Mouse (Mus musculus) testis, adult 10 weeks (tissue): ENCODE measurements around the gene Olfr790. TPM values are rescaled to one million over a fixed set of nuclear protein-coding genes. Genes with fewer than 3 reads are reported as not detected.

ENCODE experiments used
- polyA plus RNA-seq: library from polyadenylated mRNA; stranded (reverse); fragments of 350-450 nt; fragmentation: Illumina TruSeq; extraction: RNeasy Lipid Tissue Mini Kit (QIAGEN cat#74804); gene quantifications from one replicate; pipeline ENCODE4 v1.2.3, GENCODE M21; 2014; ENCODE audit warnings: low read depth, low replicate concordance

Gene Olfr790
- 0.53 TPM for polyA plus RNA-seq

GRCm38 (mm10) chr10:129498192-129498591, at the start of gene Olfr790:
Gene Olfr790 (plus strand): TSS chr10:129498492.

GRCm38 (mm10) chr10:129461562-129461961, 36.7 kb upstream of the Olfr790 start, which contains the start of gene Olfr787:
Gene Olfr787 (plus strand): TSS chr10:129461862.

GRCm38 (mm10) chr10:129470698-129471097, 27.6 kb upstream of the Olfr790 start, which contains the start of gene Olfr788:
Gene Olfr788 (plus strand): TSS chr10:129470998.

GRCm38 (mm10) chr10:129484452-129484851, 13.8 kb upstream of the Olfr790 start, which contains the start of gene Olfr789:
Gene Olfr789 (plus strand): TSS chr10:129484752.

GRCm38 (mm10) chr10:129521492-129521891, 23.2 kb downstream of the Olfr790 start, which contains the start of gene Olfr791:
Gene Olfr791 (plus strand): TSS chr10:129521792.

GRCm38 (mm10) chr10:129538862-129539261, 40.6 kb downstream of the Olfr790 start, which contains the start of gene Olfr792:
Gene Olfr792 (plus strand): TSS chr10:129539162.

Other genes starting within 250 kb of the Olfr790 start
- gene Olfr776, start 239.4 kb upstream of the Olfr790 start, polyA plus RNA-seq = not detected
- not detected for gene Olfr777, start 227.0 kb upstream of the Olfr790 start, polyA plus RNA-seq
- gene Olfr780, start 180.4 kb upstream of the Olfr790 start, polyA plus RNA-seq = not detected
- not detected for gene Olfr781, start 169.6 kb upstream of the Olfr790 start, polyA plus RNA-seq
- gene Olfr782, start 149.6 kb upstream of the Olfr790 start, polyA plus RNA-seq = not detected
- gene Olfr784, start 114.4 kb upstream of the Olfr790 start, polyA plus RNA-seq = not detected
- not detected for gene Olfr785, start 93.1 kb upstream of the Olfr790 start, polyA plus RNA-seq
- gene Olfr786, start 71.2 kb upstream of the Olfr790 start, polyA plus RNA-seq = not detected
- 2.5 TPM for gene Olfr787, start 36.6 kb upstream of the Olfr790 start, polyA plus RNA-seq
- gene Olfr788, start 27.5 kb upstream of the Olfr790 start, polyA plus RNA-seq = 2.0 TPM
- gene Olfr789, start 13.7 kb upstream of the Olfr790 start, polyA plus RNA-seq = 0.25 TPM
- gene Olfr791, start 23.3 kb downstream of the Olfr790 start, polyA plus RNA-seq = not detected
- gene Olfr792, start 40.7 kb downstream of the Olfr790 start, polyA plus RNA-seq = 0.13 TPM
- gene Olfr794, start 69.2 kb downstream of the Olfr790 start, polyA plus RNA-seq = 0.08 TPM
- not detected for gene Olfr796, start 114.1 kb downstream of the Olfr790 start, polyA plus RNA-seq
- not detected for gene Olfr798, start 129.4 kb downstream of the Olfr790 start, polyA plus RNA-seq
- gene Olfr799, start 139.0 kb downstream of the Olfr790 start, polyA plus RNA-seq = not detected
- gene Olfr800, start 159.2 kb downstream of the Olfr790 start, polyA plus RNA-seq = not detected
- gene Olfr801, start 175.4 kb downstream of the Olfr790 start, polyA plus RNA-seq = not detected
- gene Olfr802, start 189.7 kb downstream of the Olfr790 start, polyA plus RNA-seq = not detected
- gene Olfr803, start 195.8 kb downstream of the Olfr790 start, polyA plus RNA-seq = not detected
- gene Olfr804, start 204.7 kb downstream of the Olfr790 start, polyA plus RNA-seq = not detected
- gene Olfr805, start 230.9 kb downstream of the Olfr790 start, polyA plus RNA-seq = not detected
- not detected for gene Olfr806, start 243.4 kb downstream of the Olfr790 start, polyA plus RNA-seq